Mouse (Mus musculus): ENCODE data around the gene Slc4a1ap. TPM values are rescaled to one million over a fixed set of nuclear protein-coding genes. Genes with fewer than 3 reads are reported as not detected.

Slc4a1ap gene
- polyA plus RNA-seq, 1 experiment from 2014 or later: 26.2 TPM

Other genes starting within 250 kb of the Slc4a1ap start
- 27.2 and 31.1 TPM in 2 replicates for gene Ift172, start 235.9 kb upstream of the Slc4a1ap start, polyA plus RNA-seq (2015; fragmentation: Nextera tagmentation; extraction: Ambion mirVana)
- 38.3 and 38.6 TPM in 2 replicates for gene Fndc4, start 230.9 kb upstream of the Slc4a1ap start, polyA plus RNA-seq (2015; fragmentation: Nextera tagmentation; extraction: Ambion mirVana)
- gene Gckr, start 229.6 kb upstream of the Slc4a1ap start, polyA plus RNA-seq (2015; fragmentation: Nextera tagmentation; extraction: Ambion mirVana): 0.86 and 1.4 TPM in 2 replicates
- 44.5 and 45.0 TPM in 2 replicates for gene Zfp512, start 74.6 kb upstream of the Slc4a1ap start, polyA plus RNA-seq (2015; fragmentation: Nextera tagmentation; extraction: Ambion mirVana)
- gene 4930548H24Rik, start 41.3 kb upstream of the Slc4a1ap start, polyA plus RNA-seq (2015; fragmentation: Nextera tagmentation; extraction: Ambion mirVana): 0.10 TPM in 1 of 2 replicates, not detected in the other
- gene Gpn1, start 32.3 kb upstream of the Slc4a1ap start, polyA plus RNA-seq (2015; fragmentation: Nextera tagmentation; extraction: Ambion mirVana): 46.4 and 48.2 TPM in 2 replicates
- 19.7 and 20.1 TPM in 2 replicates for gene Supt7l, start 812 bp downstream of the Slc4a1ap start, polyA plus RNA-seq (2015; fragmentation: Nextera tagmentation; extraction: Ambion mirVana)
- gene Mrpl33, start 69.9 kb downstream of the Slc4a1ap start, polyA plus RNA-seq (2015; fragmentation: Nextera tagmentation; extraction: Ambion mirVana): 309 and 347 TPM in 2 replicates
- gene Rbks, start 170.6 kb downstream of the Slc4a1ap start, polyA plus RNA-seq (2015; fragmentation: Nextera tagmentation; extraction: Ambion mirVana): 8.0 TPM in 2 replicates
- 58.2 and 66.8 TPM in 2 replicates for gene Babam2, start 170.7 kb downstream of the Slc4a1ap start, polyA plus RNA-seq (2015; fragmentation: Nextera tagmentation; extraction: Ambion mirVana)